Mouse (Mus musculus) retina, embryonic 14.5 days (tissue): ENCODE data around the gene Lrmda.

Experiments
- DNase-seq: peaks from one replicate; pipeline ENCODE4 v3.0.0-alpha.2; 2015; ENCODE audit warnings: low spot score

Lrmda gene

DNA sequence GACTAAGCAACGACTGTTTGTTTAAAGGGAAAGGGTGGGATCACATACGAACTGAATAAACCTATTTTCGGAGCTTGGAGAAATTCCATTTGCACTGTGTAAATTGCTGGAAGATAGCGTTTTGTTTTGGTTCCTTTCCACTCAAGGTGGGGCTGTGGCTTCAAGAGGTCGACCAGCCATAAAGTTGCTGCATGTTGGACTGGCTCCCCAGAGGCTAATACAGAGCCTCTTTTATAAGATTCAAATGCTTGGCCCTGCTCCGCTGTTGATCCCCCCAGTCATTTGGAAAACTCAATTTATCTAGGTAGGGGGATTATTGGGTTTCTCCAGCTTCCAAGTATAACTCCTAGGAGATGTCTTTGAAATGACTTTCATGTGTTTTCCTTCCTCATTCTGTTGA, 137.5 kb downstream of the Lrmda start:
- DNase-seq: no peak

DNA sequence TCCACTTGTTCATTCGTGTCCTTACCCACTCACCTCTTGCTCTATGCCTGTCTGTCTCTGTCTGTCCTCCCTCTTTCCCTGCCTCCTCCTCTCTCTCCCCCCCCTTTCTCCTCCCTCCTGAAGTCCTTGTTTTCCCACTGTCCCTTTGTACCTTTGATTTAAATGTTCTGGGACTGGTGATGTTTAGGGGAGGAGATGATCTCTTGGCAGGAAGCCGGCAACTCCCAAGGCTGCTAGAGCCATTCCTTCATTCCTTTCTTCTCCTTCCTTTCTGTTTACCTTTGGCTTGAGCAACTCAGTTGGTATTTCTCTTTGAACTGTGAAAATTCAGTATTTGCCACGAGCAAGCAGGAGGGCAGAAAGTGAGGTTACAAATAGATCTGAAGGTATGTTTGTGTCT, 141.9 kb downstream of the Lrmda start:
- no peak for DNase-seq

DNA sequence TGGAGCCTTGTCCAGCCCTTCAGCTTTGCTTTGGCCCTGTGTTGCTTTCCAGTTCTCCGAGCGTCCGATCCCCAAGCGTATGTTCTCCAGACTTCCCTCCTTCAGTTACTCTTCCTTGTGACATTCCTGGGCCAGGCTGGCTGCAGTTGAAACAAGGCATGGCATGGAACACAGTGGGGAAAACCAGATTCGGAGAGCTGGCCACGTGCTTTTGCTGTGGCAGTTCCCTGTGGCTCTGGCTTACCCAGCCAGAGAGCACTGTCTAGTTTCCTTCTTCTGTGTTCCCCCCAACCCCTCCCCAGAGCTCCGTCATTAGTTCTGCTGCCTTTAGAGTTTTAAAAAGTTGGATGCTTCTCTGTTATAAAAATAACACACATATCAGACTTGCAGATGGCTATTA, 147.8 kb downstream of the Lrmda start:
- no peak for DNase-seq

DNA sequence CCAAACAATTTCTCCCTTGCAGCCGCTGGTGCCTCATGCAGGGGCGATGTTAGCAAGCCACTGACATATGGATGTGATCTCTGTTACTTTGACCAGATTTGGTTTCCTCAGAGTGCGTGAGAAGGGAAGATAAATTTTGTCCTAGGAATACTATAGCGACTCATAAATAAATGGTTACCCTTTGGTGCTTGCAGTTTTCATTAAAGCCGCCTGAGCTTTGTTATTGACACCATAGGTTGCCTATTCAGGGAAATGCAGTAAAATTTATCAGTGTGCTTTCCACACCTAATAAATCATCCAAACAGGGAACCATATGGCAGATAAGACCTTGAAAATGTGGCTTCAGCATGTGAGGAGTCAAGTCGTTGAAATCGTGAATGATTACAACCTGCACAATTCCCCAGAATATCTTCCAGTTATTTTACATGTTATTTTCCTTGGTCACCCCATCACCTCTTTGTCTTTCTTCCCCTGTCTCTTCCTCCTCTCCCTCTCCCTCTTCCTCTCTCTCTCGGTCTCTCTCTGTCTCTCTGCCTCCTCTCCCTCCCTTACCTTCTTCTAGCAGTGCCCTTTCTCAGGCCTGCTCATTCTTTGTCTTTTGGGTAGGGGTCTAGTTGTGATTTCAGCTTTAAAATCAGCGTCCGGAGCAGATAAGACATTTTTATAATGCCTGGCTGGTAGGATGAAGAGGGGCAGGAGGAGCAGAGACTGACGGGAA, 148.7 kb downstream of the Lrmda start:
- no peak for DNase-seq

GRCm38 (mm10) chr14:22168795-22169568, 149.5 kb downstream of the Lrmda start:
- peak; percentile 32 for DNase-seq

DNA sequence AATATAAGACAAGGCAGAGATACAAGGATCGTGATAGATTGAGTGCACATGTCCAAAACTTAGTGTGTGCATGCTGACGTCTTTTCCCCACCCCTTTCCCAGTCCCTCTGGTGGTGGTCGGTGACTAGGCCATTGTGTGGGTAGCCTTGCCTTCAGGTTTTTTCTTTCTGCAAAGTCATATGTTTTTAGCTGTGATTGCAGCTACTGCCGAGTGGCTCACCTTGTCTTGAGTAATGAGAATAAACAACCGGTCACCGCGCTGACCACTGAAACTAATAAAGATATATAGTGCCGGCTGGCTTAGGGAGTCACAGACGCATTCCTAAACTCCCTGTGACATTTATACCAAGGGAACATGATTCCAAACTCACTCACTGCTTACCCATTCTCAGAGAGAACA, 155.2 kb downstream of the Lrmda start:
- no peak for DNase-seq

GRCm38 (mm10) chr14:22179761-22180160, 160.2 kb downstream of the Lrmda start:
- no peak for DNase-seq

DNA sequence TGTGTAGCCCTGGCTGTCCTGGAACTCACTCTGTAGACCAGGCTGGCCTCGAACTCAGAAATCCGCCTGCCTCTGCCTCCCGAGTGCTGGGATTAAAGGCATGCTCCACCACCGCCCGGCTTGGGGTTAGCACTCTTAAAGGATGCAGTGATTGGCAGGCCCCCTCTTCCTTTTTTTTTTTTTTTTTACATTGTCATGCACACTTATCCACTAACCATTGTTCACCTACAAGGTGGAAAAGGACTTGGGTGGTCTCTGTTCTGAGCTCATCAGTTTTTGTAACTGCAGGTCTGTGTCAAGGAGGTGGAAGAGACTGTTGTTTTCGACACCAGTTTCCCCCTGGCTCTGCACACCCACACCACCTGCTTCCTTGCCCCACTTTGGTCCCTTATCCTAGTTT, 162.0 kb downstream of the Lrmda start:
- no peak for DNase-seq

- no peak for DNase-seq
Measured at GRCm38 (mm10) chr14:22183195-22183594, 163.7 kb downstream of the Lrmda start.

DNA sequence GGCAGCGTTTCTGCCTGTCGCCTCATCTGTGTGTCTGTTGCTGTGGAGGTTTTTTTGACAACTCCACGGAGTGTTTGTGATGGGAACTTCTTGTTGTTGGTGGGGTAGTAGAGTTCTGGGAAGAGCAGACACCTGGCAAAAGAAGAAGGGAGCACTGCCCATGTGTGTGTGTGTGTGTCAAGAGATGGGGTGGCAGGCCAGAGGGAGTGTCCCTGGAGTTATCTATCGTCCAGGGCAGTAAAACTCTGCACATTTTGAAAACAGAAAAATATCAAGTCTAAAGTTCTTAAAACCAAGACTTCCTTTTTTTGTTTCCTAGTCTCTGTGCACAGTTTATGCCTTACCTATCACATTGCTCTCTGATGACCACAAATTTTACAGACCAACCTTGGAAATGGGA, 165.9 kb downstream of the Lrmda start:
- no peak for DNase-seq

DNA sequence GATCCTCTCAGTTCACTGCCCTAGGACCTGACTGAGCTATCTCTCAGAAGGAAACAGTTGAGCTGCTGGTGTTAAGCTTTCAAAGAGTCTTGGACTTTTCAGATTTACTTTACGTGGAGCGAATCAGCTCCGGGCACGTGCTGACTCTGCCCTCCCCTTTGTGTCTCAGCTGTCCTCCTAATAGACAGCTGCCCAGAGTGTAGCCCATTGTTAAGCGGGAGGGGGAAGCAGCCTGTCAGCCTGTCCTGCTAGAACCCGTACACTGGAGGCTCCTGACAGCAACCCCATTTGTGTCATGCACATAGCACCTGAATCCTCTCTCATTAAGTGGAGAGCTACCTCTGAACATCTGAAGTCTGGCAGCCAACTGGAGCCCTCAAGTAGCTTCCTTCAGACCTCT, 170.6 kb downstream of the Lrmda start:
- DNase-seq: no peak

DNA sequence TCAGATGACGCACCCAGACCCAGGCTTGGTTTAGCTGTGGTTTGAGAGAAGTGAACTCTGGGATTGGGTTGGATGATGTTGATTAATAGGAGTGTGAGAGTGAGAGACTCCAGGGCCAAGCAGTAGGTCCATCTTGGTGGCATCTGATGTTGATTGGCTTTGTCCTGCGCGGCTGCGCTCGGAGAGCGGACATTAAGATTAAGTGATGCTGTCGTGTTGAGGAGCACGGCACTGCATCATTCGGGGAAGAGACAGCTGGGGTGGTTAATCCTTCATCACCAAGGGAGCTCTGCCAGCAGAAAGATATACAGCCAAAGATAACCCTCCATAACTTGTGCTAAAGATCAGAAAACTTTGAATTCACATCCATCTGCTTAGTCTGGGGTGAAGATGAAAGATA, 172.7 kb downstream of the Lrmda start:
- no peak for DNase-seq

DNA sequence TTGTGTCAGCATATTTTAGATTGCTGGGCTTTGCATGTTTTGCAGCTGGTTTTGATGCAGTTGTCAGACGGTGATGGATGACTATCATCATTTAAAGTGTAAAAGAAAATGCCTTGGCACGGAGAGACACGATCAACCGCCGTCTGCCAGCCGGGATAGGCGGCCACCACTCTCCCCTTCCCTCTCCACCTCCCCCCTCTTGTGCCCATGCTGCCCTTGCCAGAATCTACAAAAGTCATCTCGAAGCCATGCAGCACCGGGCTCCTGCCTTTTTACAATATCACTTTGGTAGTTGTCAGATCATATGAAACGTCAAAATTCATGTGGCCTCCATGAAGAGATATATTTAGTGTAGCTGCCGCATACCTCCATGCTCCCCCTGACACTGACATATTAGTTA, 178.5 kb downstream of the Lrmda start:
- no peak for DNase-seq

DNA sequence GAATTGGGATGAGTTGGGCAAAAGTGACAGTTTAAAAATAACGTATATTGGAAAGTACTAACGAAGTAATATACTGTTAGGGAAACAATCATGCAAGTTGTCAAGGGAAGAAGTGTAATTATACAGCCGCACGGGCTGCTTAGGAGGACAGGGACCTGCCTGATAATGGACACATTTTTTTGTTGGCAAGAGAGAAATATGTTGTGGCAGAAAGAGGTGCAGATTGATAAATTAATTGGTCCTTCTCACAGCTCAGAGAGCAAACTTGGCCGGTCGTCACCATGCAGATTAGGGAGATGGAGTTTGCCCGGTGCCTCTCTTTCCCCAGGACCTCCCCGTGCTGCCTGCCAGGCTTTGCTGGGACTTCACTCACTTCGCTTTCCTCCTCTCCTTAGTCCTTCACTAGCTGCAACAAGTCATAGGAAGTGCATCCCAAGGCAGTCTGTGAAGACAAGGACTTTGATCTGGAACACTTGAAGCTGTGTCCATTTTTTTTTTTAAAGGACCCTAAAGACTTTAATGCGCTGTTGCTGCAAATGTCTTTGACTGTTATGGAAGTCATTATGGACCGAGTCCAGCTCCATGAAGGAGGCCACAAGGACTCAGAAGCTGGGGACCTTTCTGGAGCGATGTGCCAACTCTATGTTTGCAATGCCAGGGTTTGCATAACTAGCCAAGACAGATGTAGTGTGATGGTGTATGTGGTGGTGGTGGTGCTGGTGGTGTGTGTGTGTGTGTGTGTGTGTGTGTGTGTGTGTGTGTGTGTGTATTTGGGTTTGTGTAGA, 179.3 kb downstream of the Lrmda start:
- no peak for DNase-seq

GRCm38 (mm10) chr14:22201667-22202066, 182.2 kb downstream of the Lrmda start:
- DNase-seq: no peak

- no peak for DNase-seq
Measured at GRCm38 (mm10) chr14:22210601-22211000, 191.1 kb downstream of the Lrmda start.

- no peak for DNase-seq
Measured at GRCm38 (mm10) chr14:22218183-22218582, 198.7 kb downstream of the Lrmda start.

GRCm38 (mm10) chr14:22222038-22222437, 202.5 kb downstream of the Lrmda start:
- no peak for DNase-seq

GRCm38 (mm10) chr14:22222574-22222973, 203.1 kb downstream of the Lrmda start:
- no peak for DNase-seq

DNA sequence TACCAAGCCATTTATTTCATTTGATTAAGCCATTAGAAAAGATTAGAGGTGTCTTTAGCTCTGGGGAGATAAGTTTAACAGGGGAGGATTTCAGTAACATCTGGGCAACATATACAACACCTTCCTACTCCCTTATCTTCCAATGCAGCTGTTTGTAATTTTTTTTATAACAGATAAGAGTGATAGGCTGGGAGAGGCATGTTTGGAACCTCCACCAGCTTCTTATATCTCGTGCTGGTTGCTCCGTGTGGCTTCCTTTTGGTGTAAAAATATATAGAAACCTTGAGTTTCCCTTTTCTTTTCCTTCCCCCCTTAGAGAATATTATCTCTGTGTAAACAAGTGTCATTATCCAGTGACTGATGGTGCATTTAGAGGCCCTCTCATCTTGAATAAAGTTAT, 206.7 kb downstream of the Lrmda start:
- no peak for DNase-seq

DNA sequence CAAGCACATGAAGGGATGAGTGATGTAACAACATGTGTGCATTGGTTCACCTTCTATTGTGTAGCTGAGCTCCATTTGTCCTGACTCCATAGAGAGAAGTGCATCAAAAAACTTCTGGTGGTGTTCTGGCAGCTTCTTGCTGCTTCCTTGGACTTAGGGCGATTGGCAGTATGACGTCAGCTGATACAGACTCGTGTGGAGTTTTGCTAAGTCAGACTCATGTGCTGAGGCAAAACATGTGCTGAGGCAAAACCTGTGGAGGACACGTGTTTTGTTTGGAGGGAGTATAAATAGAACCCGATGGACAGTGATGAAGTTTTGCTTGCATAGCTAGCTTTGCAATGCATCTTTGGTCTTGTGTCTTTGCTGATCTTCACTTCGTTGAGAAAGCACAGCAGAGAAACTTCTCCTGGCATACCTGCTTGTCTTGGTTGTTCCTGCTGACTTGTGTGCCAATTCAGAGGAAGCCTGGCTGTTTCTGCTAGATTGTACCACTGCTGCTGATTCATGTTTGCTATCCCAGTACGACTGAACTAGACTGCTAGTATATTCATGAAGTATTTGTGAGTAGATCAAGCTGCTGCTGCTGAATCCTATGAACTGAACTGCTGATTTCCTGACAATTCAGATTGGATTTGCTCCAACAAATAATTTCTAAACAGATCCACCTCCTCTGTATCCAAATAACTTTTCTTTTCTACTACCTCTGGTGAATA, 208.9 kb downstream of the Lrmda start:
- DNase-seq: no peak

GRCm38 (mm10) chr14:22240315-22240714, 220.8 kb downstream of the Lrmda start:
- DNase-seq: peak; percentile 30
